Mouse (Mus musculus): ENCODE results near the gene Lias.

Lias gene

DNA sequence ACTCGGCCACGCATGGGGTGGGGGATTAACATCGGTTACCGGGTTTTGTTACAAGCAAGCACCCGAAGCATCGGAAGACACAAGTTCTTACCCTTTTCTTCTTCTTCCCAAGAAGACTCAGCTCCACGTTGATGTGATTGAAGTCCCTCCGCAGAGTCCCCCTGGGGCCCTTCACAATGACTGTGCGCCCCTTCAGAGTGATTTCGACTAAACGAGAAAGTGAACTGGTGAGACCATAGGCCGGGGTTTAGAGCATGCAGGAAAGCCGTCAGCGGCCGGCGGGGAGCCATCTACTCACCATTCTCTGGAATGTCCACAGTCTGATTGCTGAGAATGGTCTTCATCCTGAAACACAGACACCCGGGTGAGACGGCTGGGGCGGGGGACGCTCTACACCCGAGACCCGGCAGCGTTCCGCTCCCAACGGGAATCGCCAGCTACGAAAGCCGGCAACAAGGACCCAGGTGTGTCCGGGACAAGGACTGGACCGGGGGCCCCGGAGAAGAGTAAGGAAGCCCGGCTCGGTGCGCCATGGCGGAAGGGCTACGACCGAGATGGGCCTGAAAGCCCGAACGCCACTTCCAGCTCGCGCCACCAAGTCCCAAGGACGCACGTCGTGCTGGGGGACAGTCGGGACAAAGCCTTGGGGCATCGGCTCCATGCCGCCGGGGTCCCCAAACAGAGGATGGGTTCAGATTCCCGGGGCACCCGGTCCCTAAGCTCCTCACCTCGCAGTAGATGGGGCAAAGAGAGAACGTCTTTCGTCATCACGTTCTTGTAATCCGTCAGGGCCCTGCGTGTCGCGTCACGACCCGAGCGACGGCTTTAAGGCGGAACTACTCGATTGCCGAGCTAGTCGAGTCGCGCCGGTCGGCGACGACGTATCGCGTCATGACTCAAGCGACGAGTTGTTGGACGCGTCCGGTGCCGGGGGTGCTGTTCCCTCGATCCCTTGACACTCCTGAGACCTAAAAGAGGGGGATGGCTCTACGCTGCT, at the start of gene Lias, which contains the start of gene Rpl9:
Gene Lias (plus strand): TSS at position 850 of the 997 bp plus-strand sequence.
Gene Rpl9 (minus strand): TSS at position 797 of the 997 bp plus-strand sequence.
- peak; percentile 99 to 100 for DNase-seq (ENCODE audit: low spot score in 2 of 2)

DNA sequence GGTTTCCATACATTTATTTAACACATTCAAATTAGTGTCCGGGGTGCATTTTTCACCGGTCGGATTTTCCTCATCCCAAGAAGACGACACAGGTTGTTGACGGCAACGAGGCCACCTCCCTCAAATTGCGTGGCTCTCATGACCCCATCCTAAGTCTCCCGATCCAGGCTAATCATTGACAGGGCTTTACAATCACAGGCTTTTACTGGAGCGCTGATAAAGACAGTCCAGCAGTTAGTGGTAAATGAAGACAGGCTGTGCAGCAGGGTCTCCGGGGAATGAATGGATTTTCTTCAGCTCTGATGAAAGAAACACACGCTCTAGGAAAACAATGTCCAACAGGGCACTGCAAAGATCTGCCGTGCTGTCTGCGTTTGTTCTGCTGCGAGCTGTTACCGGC, 43.1 kb upstream of the Lias start, which contains the start of gene Klb:
Gene Klb (plus strand): TSS at position 147 of the 400 bp plus-strand sequence.
- DNase-seq (ENCODE audit: low spot score in 2 of 2): no peak

DNA sequence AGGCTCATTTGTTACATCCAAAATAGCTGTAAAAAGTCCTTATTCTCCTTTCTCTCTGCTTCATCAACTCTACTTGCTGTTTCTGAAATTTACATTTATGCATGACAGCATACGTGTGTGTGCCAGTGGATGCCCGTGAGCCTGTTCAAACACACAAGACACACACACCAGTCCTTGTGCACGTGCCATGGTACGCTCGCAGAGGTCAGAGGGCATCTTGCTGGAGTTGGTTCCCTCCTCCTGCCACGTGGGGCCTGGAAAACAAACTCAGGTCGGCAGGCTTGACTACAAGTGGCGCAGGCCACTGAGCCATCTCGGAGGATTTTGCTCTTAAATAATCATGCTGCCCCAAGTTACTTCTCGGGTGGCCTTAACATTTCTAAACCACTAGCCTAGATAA, 40.8 kb upstream of the Lias start:
- no peak for DNase-seq (ENCODE audit: low spot score in 2 of 2)

DNA sequence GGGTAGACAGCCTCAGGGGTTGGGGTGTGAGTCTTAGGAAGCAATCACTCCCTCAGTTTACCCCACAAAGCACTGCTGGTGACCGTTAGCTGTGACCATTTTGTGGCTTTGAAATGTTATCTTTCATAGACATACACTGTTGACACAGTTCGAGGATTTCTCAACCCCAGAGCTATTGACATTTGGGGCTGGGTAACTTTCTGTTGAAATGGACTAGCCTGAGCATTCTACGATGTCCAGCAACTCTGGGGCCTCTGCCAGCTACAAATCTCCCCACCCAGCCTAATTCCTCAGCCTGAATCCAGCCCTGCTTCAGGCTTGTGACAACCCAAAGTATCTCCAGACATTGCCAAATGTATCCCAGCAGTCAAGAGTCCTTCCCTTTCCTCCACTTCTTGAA, 37.2 kb upstream of the Lias start:
- no peak for DNase-seq (ENCODE audit: low spot score in 2 of 2)

DNA sequence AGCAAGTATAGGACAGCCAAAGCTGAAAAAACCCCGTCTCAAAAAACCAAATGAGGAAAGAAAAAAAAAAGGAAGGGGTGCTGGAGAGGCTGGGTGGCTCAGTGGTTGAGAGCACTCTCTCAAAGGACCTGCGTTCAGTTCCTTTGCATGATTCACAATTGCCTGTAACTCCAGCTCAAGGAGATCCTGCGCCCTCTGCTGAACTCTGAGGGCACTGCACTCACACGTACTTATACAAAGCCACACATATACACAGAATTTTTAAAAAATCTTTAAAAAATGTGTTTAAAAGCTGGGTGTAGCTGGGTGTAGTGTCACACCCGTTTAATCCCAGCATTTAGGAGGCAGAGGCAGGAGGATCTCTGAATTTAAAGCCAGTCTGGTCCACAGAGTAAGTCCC, 36.3 kb upstream of the Lias start:
- DNase-seq (ENCODE audit: low spot score in 2 of 2): no peak

GRCm38 (mm10) chr5:65356851-65357250, 34.4 kb upstream of the Lias start:
- DNase-seq (ENCODE audit: low spot score in 2 of 2): no peak

DNA sequence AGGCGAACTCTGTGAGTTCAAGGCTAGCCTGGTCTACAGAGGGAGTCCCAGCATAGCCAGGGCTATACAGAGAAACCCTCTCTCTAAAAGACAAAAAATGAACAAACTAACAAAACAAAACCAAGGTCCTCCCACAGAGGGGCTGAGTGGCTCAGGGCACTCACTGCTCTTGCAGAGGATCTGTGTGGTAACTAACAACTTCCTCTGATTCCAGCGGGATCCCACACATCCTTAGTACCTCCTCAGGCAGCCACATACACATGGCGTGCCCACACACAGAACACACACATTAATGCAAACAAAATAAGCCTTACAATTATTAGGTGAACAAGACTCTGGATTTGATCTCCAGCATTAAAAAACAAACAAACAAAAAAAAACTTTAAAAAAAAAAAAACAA, 33.5 kb upstream of the Lias start:
- DNase-seq (ENCODE audit: low spot score in 2 of 2): no peak

GRCm38 (mm10) chr5:65367837-65368236, 23.5 kb upstream of the Lias start:
- no peak for DNase-seq (ENCODE audit: low spot score in 2 of 2)

GRCm38 (mm10) chr5:65371551-65371950, 19.7 kb upstream of the Lias start:
- no peak for DNase-seq (ENCODE audit: low spot score in 2 of 2)

- DNase-seq (ENCODE audit: low spot score in 2 of 2): no peak
These were observed 16.6 kb upstream of the Lias start for GRCm38 (mm10) chr5:65374746-65375145.

GRCm38 (mm10) chr5:65385704-65386103, 5.6 kb upstream of the Lias start:
- DNase-seq (ENCODE audit: low spot score in 2 of 2): no peak

GRCm38 (mm10) chr5:65387008-65387867, 4.1 kb upstream of the Lias start:
- no peak for DNase-seq (ENCODE audit: low spot score in 2 of 2)

DNA sequence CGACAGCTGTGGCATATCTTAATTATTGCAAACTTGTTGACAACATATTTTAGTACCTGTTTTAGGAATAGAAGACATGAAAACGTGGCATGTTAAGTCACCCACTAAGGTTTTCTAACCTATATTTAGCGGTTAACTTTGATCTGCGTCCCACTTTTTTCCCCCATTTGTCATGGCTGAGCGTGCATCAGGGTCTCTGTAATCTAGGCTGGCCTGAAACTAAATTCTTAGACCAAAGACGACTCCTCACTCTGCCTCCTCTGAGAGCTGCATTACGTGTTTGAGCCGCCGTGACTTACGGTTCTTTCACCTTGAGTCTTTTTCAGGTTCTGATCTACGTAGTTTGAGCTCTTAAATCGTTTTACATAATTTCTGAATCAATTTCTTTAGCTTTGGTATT, 456 bp downstream of the Lias start:
- DNase-seq (ENCODE audit: low spot score in 2 of 2): no peak

DNA sequence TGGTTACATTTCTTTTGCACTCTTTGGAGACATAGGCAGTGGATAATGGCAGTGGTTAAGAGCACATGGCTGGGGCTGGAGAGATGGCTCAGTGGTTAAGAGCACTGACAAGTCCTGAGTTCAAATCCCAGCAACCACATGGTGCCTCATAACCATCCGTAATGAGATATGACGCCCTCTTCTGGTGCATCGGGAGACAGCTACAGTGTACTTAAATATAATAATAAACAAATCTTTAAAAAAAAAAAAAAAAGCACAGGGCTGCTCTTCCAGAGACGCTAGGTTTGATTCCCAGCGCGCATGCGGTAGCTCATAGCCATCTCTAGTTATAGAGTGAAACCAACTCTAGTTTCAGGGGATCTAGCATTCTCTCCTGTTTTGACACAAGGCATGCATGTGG, 3.1 kb downstream of the Lias start:
- no peak for DNase-seq (ENCODE audit: low spot score in 2 of 2)

GRCm38 (mm10) chr5:65401251-65401994, 10.1 kb downstream of the Lias start:
- DNase-seq (ENCODE audit: low spot score in 2 of 2): peak; percentile 85 to 88

GRCm38 (mm10) chr5:65407989-65408388, 16.7 kb downstream of the Lias start:
- no peak for DNase-seq (ENCODE audit: low spot score in 2 of 2)

- no peak for DNase-seq (ENCODE audit: low spot score in 2 of 2)
These were observed 24.6 kb downstream of the Lias start for GRCm38 (mm10) chr5:65415653-65416458.

GRCm38 (mm10) chr5:65419136-65419535, 27.8 kb downstream of the Lias start:
- DNase-seq (ENCODE audit: low spot score in 2 of 2): no peak

GRCm38 (mm10) chr5:65420822-65421221, 29.5 kb downstream of the Lias start:
- DNase-seq (ENCODE audit: low spot score in 2 of 2): no peak

GRCm38 (mm10) chr5:65422803-65423202, 31.5 kb downstream of the Lias start:
- DNase-seq (ENCODE audit: low spot score in 2 of 2): no peak

- DNase-seq (ENCODE audit: low spot score in 2 of 2): no peak
These were observed 32.9 kb downstream of the Lias start for GRCm38 (mm10) chr5:65424215-65424614.
